Mouse (Mus musculus): ENCODE measurements around the gene AI467606.

The AI467606 gene

GRCm38 (mm10) chr7:127093914-127094313, 2.8 kb downstream of the AI467606 start:
- no peak for DNase-seq (ENCODE audit: low read depth, low spot score)

- DNase-seq (ENCODE audit: low read depth, low spot score), result no peak
Measured at GRCm38 (mm10) chr7:127096456-127096855, 5.3 kb downstream of the AI467606 start.

GRCm38 (mm10) chr7:127098521-127098920, 7.4 kb downstream of the AI467606 start:
- DNase-seq (ENCODE audit: low read depth, low spot score), result no peak

GRCm38 (mm10) chr7:127098950-127099349, 7.8 kb downstream of the AI467606 start:
- no peak for DNase-seq (ENCODE audit: low read depth, low spot score)

- DNase-seq (ENCODE audit: low read depth, low spot score), result no peak
Measured at GRCm38 (mm10) chr7:127099528-127099927, 8.4 kb downstream of the AI467606 start.

- peak; percentile 11 for DNase-seq (ENCODE audit: low read depth, low spot score)
Measured at GRCm38 (mm10) chr7:127101451-127102016, 10.4 kb downstream of the AI467606 start.

- no peak for DNase-seq (ENCODE audit: low read depth, low spot score)
Measured at GRCm38 (mm10) chr7:127102148-127102547, 11.0 kb downstream of the AI467606 start.

GRCm38 (mm10) chr7:127103960-127104359, 12.8 kb downstream of the AI467606 start:
- peak; percentile 35 for DNase-seq (ENCODE audit: low read depth, low spot score)

- DNase-seq (ENCODE audit: low read depth, low spot score), result peak; percentile 89
Measured at GRCm38 (mm10) chr7:127104560-127105332, 13.6 kb downstream of the AI467606 start.

GRCm38 (mm10) chr7:127105551-127105950, 14.4 kb downstream of the AI467606 start:
- DNase-seq (ENCODE audit: low read depth, low spot score), result no peak

GRCm38 (mm10) chr7:127110239-127111007, 19.3 kb downstream of the AI467606 start:
- peak; percentile 78 for DNase-seq (ENCODE audit: low read depth, low spot score)

GRCm38 (mm10) chr7:127111461-127111860, 20.3 kb downstream of the AI467606 start:
- DNase-seq (ENCODE audit: low read depth, low spot score), result peak; percentile 64

GRCm38 (mm10) chr7:127112251-127112841, 21.2 kb downstream of the AI467606 start:
- DNase-seq (ENCODE audit: low read depth, low spot score), result no peak

- no peak for DNase-seq (ENCODE audit: low read depth, low spot score)
Measured at GRCm38 (mm10) chr7:127112921-127113597, 21.9 kb downstream of the AI467606 start.

GRCm38 (mm10) chr7:127113614-127114259, 22.6 kb downstream of the AI467606 start:
- peak; percentile 13 for DNase-seq (ENCODE audit: low read depth, low spot score)

- no peak for DNase-seq (ENCODE audit: low read depth, low spot score)
Measured at GRCm38 (mm10) chr7:127114920-127115319, 23.8 kb downstream of the AI467606 start.

GRCm38 (mm10) chr7:127116331-127116935, 25.3 kb downstream of the AI467606 start:
- DNase-seq (ENCODE audit: low read depth, low spot score), result no peak

- peak; percentile 67 for DNase-seq (ENCODE audit: low read depth, low spot score)
Measured at GRCm38 (mm10) chr7:127117948-127118347, 26.8 kb downstream of the AI467606 start.

- no peak for DNase-seq (ENCODE audit: low read depth, low spot score)
Measured at GRCm38 (mm10) chr7:127118671-127119445, 27.7 kb downstream of the AI467606 start.
